Mouse (Mus musculus) pancreas, adult 10 weeks (tissue): ENCODE data around the gene Wnt1. TPM values are rescaled to one million over a fixed set of nuclear protein-coding genes. Genes with fewer than 3 reads are reported as not detected.

Source experiments
- polyA plus RNA-seq: library from polyadenylated mRNA; stranded (reverse); fragments of 350-450 nt; fragmentation: Illumina TruSeq; extraction: RNeasy Lipid Tissue Mini Kit (QIAGEN cat#74804); gene quantifications from one replicate; pipeline ENCODE4 v1.2.3, GENCODE M21; 2015; ENCODE audit warnings: low read depth, low replicate concordance; ENCODE audit not compliant: insufficient read depth

Wnt1 gene
- not detected for polyA plus RNA-seq

DNA sequence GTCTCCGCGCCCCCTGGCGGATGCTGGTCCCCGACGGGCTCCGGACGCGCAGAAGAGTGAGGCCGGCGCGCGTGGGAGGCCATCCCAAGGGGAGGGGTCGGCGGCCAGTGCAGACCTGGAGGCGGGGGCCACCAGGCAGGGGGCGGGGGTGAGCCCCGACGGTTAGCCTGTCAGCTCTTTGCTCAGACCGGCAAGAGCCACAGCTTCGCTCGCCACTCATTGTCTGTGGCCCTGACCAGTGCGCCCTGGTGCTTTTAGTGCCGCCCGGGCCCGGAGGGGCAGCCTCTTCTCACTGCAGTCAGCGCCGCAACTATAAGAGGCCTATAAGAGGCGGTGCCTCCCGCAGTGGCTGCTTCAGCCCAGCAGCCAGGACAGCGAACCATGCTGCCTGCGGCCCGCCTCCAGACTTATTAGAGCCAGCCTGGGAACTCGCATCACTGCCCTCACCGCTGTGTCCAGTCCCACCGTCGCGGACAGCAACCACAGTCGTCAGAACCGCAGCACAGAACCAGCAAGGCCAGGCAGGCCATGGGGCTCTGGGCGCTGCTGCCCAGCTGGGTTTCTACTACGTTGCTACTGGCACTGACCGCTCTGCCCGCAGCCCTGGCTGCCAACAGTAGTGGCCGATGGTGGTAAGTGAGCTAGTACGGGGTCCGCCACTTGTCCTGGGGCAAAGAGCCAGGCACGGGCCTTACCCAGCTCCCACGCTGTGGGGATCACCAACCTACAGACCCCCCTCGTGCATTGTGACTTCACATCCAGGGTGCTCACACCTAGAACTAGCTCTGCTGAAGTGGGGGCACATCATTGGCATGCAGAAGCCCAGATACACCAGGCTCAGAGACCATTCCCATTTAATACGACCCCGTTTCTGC is at the start of gene Wnt1:
TSS of gene Wnt1 (plus strand) at position 197 of the 875 bp plus-strand sequence.

DNA sequence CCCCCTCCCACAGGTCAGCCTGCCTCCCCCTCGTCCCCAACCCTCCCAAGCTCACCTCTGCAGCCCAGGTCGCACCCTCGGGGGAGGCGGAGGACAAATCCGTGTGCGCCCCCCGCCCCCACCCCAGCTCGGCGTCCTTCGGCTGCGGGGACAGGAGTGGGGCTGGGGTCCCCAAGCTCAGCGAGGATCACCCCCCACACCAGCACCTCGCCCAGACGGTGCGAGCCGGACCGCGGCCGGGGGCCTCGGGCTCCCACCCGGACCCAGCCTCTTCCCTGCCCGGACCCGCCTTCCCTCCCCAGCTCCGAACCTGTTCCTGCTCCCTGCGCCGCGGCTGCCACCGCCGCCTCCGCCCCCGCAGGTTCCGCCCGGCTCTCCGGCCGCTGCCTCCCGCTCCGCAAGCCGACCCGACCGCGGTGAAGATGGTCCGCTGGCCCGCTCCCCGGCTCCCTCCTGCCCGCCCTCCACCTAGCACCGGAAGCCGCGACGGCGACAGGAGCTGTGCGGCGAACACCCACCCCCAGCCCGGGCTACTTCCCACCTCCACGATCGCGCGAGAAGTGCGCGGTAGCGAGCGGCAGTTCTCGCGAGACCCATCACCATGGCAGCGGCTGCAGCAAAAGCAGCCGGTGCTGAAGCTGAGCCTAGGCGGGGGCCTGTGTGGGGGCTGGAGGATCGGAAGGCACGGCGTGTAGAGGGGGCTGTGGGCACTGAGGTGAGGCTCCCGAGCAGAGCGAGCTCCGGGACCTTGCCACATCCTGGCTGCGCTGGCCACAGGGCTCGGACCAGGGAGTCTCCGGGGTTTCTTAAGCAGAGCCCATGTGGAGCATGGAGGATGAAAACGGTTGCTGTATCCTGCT is 26.8 kb upstream of the Wnt1 start, which contains the start of gene Arf3:
TSS of gene Arf3 (minus strand) at position 545 of the 860 bp plus-strand sequence.

DNA sequence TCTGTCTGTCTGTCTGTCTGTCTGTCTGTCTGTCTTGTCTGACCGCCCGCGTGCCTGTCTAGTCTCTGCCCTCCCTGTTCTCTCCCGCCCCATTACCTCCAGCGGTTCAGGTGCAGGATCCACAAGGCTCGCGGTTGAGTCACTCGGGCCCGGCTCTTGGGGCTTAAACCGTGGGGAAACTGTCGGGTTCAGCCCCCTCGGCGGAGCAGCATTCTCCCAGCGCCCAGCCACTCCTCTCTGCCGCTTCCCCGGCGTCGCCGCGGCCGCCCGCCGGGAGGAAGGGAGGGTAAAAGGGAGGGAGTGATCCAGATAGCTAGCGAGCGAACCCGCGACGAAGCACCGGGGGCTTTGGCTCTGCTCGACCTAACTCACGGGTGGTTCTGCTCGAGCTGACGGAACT is 11.9 kb upstream of the Wnt1 start, which contains the start of gene Wnt10b:
TSS of gene Wnt10b (minus strand) at position 389 of the 400 bp plus-strand sequence.

DNA sequence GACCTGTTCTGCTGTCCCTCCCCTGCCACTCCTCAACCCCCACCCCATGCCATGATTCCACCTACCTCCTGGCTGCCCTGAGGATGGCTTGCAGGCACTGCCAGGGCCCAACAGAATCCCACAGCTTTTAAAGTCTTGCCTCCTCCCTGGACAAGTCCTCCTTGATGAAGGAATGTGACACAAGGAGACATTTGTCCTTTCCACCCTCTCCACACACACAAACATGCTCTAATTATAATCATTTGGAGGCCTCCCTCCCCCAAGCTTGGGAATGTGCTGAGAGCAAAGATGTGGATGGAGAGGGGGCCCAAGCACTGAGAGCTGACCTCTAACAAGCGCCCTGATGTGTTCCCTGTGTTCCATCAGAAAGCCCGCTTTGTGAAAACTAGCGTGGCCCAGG is 19.7 kb downstream of the Wnt1 start, which contains the start of gene Ddn:
TSS of gene Ddn (minus strand) at position 101 of the 400 bp plus-strand sequence.

DNA sequence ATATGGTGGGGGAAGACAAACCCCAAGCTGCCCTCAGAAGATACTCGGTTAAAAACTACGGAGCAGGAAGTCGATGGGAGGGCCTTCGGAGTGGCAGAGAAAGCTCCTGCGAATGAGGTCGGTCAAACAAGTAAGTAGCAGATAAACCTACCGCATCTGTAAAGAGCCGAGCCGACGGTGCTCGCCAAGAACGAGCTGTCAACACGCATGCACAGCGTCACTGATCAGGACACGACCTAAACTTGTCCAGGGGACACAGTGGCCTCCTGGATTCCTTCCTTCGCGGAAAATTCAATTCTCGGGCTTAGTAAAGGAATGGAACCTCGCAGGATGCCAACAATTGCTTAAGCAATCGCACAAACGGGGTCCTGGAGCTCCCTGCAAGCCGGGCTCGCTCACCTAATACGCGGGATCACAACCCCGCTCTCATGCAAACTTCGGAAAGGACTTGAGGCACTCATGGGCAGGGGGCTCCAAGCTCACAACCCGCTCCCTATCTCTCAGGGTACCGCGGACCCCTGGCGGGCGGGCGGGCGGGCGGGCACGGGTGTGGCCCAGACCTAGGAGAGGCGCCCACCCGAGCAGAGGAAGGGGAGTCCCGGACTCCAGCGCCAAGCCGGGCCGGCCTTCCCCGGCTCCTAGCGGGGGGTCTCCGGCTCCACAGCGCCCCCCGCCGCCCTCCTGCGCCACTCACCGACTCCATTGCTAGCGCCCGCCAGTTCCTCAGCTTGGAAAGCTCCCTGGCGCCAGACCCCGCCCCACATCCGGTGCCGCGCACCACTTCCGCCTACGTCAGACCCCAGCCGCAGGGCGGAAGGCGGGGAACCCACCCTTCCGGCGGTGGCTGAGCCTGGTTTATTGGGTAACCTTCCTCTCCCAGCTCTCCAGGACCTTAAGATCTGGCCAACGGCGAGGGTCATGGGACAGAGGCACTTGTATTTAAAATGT is 41.4 kb downstream of the Wnt1 start, which contains the start of gene Prkag1:
TSS of gene Prkag1 (minus strand) at position 786 of the 948 bp plus-strand sequence.

Other genes with a start within 250 kb of the Wnt1 start
- gene Ccnt1, start 218.9 kb upstream of the Wnt1 start, polyA plus RNA-seq: 10.4 TPM
- gene 4930415O20Rik, start 218.9 kb upstream of the Wnt1 start, polyA plus RNA-seq: 4.3 TPM
- gene Adcy6, start 179.8 kb upstream of the Wnt1 start, polyA plus RNA-seq: 28.0 TPM
- 5.0 TPM for gene Cacnb3, start 159.0 kb upstream of the Wnt1 start, polyA plus RNA-seq
- 15.6 TPM for gene Ddx23, start 127.0 kb upstream of the Wnt1 start, polyA plus RNA-seq
- 1.2 TPM for gene Rnd1, start 112.4 kb upstream of the Wnt1 start, polyA plus RNA-seq
- not detected for gene Ccdc65, start 81.7 kb upstream of the Wnt1 start, polyA plus RNA-seq
- gene Fkbp11, start 61.7 kb upstream of the Wnt1 start, polyA plus RNA-seq: 174 TPM
- 12.4 TPM for gene Arf3, start 26.6 kb upstream of the Wnt1 start, polyA plus RNA-seq
- gene Wnt10b, start 11.7 kb upstream of the Wnt1 start, polyA plus RNA-seq: 0.39 TPM
- gene Ddn, start 19.6 kb downstream of the Wnt1 start, polyA plus RNA-seq: not detected
- 11.2 TPM for gene Prkag1, start 41.7 kb downstream of the Wnt1 start, polyA plus RNA-seq
- 12.0 TPM for gene Kmt2d, start 81.3 kb downstream of the Wnt1 start, polyA plus RNA-seq
- gene Rhebl1, start 104.7 kb downstream of the Wnt1 start, polyA plus RNA-seq: 0.92 TPM
- 0.87 TPM for gene Dhh, start 108.7 kb downstream of the Wnt1 start, polyA plus RNA-seq
- 9.3 TPM for gene Lmbr1l, start 128.4 kb downstream of the Wnt1 start, polyA plus RNA-seq
- 83.4 TPM for gene Tuba1b, start 144.7 kb downstream of the Wnt1 start, polyA plus RNA-seq
- not detected for gene Gm49450, start 163.7 kb downstream of the Wnt1 start, polyA plus RNA-seq
- 66.0 TPM for gene Tuba1a, start 163.8 kb downstream of the Wnt1 start, polyA plus RNA-seq
- gene Tuba1c, start 240.0 kb downstream of the Wnt1 start, polyA plus RNA-seq: 14.2 TPM